Mouse (Mus musculus) embryonic facial prominence, embryonic 12.5 days (tissue): ENCODE results near the gene Sema4a. TPM values are rescaled to one million over a fixed set of nuclear protein-coding genes. Genes with fewer than 3 reads are reported as not detected.

Source experiments
- ATAC-seq: fragments of 200-750 bp; cut with Nextera tagmentation; 2 replicates; pipeline ENCODE4 v1.8.0; 2017; ENCODE audit not compliant: insufficient number of reproducible peaks, insufficient read depth, low FRiP score, low TSS enrichment
- H3K27ac ChIP-seq: fragments of 300-500 bp; sonication (generic); 2 replicates; pipeline ENCODE4 v1.5.1; 2016; ENCODE audit warnings: mild to moderate bottlenecking
- H3K27me3 ChIP-seq: fragments of 300-500 bp; sonication (generic); 2 replicates; pipeline ENCODE4 v1.6.1; 2016; ENCODE audit warnings: mild to moderate bottlenecking, moderate library complexity
- H3K36me3 ChIP-seq: fragments of 300-500 bp; sonication (generic); 2 replicates; pipeline ENCODE4 v1.6.1; 2016; ENCODE audit warnings: mild to moderate bottlenecking
- H3K4me1 ChIP-seq: fragments of 300-500 bp; sonication (generic); 2 replicates; pipeline ENCODE4 v1.6.1; 2016
- H3K4me2 ChIP-seq: fragments of 300-500 bp; sonication (generic); replicated peaks from 2 replicates; pipeline ENCODE4 v1.6.1; 2016; ENCODE audit warnings: mild to moderate bottlenecking, moderate library complexity
- H3K4me3 ChIP-seq: fragments of 300-500 bp; sonication (generic); 2 replicates; pipeline ENCODE4 v1.5.1; 2016; ENCODE audit warnings: mild to moderate bottlenecking
- H3K9ac ChIP-seq: fragments of 300-500 bp; sonication (generic); 2 replicates; pipeline ENCODE4 v1.6.1; 2016; ENCODE audit warnings: mild to moderate bottlenecking, moderate library complexity
- H3K9me3 ChIP-seq: fragments of 300-500 bp; sonication (generic); 2 replicates; pipeline ENCODE4 v1.6.1; 2016; ENCODE audit warnings: mild to moderate bottlenecking, moderate library complexity
- WGBS: fragments of 180-500 bp; shearing (Covaris S2); methylation state at CpG from one replicate; pipeline ENCODE4 v1.1.7; 2016; 5-methylcytosine and 5-hydroxymethylcytosine counted together
- polyA plus RNA-seq: library from polyadenylated mRNA; unstranded; fragments of >200 nt; fragmentation: Nextera tagmentation; extraction: Ambion mirVana; gene quantifications from 2 replicates; pipeline ENCODE4 v1.2.1, GENCODE M21; 2016

Sema4a gene
- polyA plus RNA-seq, 1 experiment from 2014 or later = 9.0 TPM

DNA sequence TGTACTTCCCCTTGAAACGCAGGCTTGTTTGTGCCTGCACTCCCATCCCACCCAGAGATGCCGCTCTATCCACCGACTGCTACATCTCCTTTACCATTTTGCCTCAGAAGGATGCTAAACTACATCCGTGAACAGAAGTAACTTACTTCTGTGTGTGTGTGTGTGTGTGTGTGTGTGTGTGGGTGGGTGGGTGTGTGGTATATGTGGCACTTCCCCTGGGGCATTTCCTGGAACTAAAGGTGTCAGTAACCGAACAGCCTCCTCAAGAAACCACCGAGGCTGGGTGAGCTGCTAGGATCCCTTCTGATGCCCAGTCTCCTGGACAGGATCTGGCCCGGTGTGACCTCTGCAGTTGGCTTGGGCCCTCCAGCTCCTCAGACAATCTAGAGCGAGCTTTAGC, 7.0 kb downstream of the Sema4a start:
- WGBS = 56% methylated on average over 8 of the region's 8 CpGs
- no peak for ATAC-seq
- peaks cover 27% of the 10 kb centered on the region for H3K4me1 ChIP-seq
- no peak overlapping the region for H3K4me3 ChIP-seq
- no peaks in the 10 kb centered on the region for H3K9me3 ChIP-seq
- H3K27me3 ChIP-seq = 0 out of 2 replicates have a peak, but pooled peaks cover 2% of the 10 kb centered on the region
- no peak overlapping the region for H3K4me2 ChIP-seq
- no peak overlapping the region for H3K9ac ChIP-seq
- H3K36me3 ChIP-seq = no peaks in the 10 kb centered on the region
- no peak overlapping the region for H3K27ac ChIP-seq

DNA sequence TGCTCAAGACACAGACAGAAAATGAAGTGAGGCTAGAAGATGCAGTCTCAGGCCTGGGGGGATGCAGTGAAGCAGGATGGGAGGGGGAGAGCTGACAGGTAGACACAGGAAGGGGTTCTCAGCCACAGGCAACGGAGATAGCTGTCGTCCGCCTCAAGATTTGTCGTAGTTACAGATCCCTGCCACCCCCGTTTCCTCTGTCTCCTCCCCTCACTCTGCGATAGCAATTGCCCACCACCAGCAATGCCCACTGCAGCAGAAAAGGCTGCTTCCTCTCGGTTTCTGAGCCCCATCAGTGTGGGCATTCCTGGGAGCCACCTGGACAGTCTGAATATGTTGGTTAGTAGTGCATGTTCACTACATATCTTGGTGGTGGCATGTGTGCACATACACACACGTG, 7.6 kb downstream of the Sema4a start:
- H3K27ac ChIP-seq = no peak overlapping the region
- ATAC-seq = no peak
- peaks cover 24% of the 10 kb centered on the region for H3K4me1 ChIP-seq

DNA sequence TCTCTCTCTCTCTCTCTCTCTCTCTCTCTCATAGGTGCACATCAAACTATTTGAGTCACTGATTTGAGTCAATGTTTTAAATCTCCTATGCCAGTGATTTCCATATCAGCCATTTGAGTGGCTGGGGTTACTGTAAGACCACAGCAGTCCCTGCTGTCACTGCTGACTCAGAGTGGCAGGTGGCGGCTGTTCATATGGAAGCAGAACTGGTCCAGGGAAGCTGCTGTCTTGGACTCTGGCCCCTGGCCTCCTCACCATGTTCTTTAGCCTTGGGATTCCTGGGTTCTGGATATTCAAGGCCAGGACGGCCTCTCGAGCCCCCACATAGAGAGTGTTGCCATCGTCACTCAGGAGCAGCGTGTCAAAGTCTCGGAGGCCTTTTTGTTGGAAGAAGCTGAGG, 8.3 kb downstream of the Sema4a start:
- Histone ChIP-seq H3K27ac (no peak overlapping the region), H3K4me1 (peaks cover 19% of the 10 kb centered on the region), H3K9ac (0 out of 2 replicates have a peak overlapping the region, but pooled peaks have one; percentile 16), H3K4me2 (no peak overlapping the region), H3K9me3 (no peaks in the 10 kb centered on the region), H3K27me3 (no peaks in the 10 kb centered on the region), H3K36me3 (no peaks in the 10 kb centered on the region), H3K4me3 (no peak overlapping the region)
- no peak for ATAC-seq
- 70% methylated on average over 6 of the region's 6 CpGs for WGBS

More for the DNA sequence above, 7.6 kb downstream of the Sema4a start:
- Histone ChIP-seq H3K4me2 (no peak overlapping the region), H3K4me3 (no peak overlapping the region), H3K27me3 (no peaks in the 10 kb centered on the region), H3K9me3 (no peaks in the 10 kb centered on the region), H3K36me3 (no peaks in the 10 kb centered on the region), H3K9ac (no peak overlapping the region)
- WGBS = 47% methylated on average over 8 of the region's 8 CpGs

DNA sequence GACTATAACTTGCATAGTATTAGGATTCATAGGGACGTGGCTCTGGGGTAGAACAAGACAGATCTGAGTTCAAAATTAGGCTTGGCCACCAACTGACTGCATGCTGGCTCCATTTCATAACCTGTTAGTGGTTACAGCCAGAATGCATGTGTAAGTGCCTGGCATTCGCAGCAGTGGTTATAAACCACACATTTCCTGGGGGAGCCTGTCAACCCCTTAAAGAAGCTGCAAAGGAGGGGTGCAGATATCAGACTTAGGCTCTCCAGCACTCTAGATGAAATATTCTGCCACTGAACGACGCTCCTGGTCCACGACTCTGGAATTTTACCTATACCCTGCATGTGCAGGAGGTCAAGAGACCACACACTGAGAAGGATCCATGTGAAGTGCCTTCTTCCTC, 8.7 kb downstream of the Sema4a start:
- Histone ChIP-seq H3K36me3 (no peaks in the 10 kb centered on the region), H3K27me3 (no peaks in the 10 kb centered on the region)

DNA sequence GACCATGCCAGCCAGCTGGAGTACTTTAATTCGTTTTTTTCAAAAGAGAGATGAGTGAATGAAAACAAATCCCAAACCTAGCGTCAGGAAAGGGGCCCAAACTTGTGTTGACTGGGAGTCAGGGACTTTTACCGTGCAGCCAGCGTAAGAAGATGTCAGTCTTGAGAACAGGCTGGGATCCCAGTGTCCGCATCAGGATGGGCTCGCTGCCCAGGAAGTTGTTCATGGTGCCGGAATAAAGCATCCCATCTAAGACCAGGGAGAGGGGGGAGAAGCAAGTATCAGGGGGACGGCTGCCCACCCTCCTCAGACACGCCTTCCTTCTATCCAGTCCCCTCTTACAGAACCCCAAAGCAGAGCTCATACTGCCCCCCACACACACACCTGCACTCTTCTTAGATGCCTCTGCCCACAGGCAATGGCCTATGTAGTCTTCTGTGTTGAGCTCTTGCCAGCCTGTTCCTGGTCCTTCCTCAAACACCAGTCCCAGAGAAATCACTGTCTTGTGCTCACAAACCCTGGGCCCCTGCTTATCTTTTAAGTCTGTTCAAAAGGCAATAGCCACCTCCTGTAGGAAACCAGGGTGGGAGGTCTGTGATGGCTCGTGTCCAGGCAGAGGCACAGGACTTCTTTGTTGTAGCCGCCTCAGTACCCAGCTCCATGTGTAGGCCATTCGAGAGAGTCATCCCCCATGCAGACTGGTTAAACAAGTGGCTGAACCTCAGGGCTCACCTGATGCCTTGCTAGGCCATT, 10.4 kb downstream of the Sema4a start:
- no peaks in the 10 kb centered on the region for H3K27me3 ChIP-seq
- no peak overlapping the region for H3K27ac ChIP-seq
- no peak for ATAC-seq
- H3K9ac ChIP-seq = no peak overlapping the region
- H3K9me3 ChIP-seq = no peaks in the 10 kb centered on the region
- H3K4me2 ChIP-seq = no peak overlapping the region; the same call in 1 of the 2 replicates
- no peaks in the 10 kb centered on the region for H3K36me3 ChIP-seq
- H3K4me3 ChIP-seq = no peak overlapping the region
- WGBS = 74% methylated on average over 12 of the region's 12 CpGs
- peaks cover 17% of the 10 kb centered on the region for H3K4me1 ChIP-seq

More for the DNA sequence above, 8.7 kb downstream of the Sema4a start:
- WGBS = 78% methylated on average over 5 of the region's 5 CpGs
- ATAC-seq = no peak
- no peak overlapping the region for H3K4me3 ChIP-seq
- no peak overlapping the region for H3K27ac ChIP-seq
- no peaks in the 10 kb centered on the region for H3K9me3 ChIP-seq
- peaks cover 19% of the 10 kb centered on the region for H3K4me1 ChIP-seq
- no peak overlapping the region for H3K4me2 ChIP-seq
- H3K9ac ChIP-seq = no peak overlapping the region

DNA sequence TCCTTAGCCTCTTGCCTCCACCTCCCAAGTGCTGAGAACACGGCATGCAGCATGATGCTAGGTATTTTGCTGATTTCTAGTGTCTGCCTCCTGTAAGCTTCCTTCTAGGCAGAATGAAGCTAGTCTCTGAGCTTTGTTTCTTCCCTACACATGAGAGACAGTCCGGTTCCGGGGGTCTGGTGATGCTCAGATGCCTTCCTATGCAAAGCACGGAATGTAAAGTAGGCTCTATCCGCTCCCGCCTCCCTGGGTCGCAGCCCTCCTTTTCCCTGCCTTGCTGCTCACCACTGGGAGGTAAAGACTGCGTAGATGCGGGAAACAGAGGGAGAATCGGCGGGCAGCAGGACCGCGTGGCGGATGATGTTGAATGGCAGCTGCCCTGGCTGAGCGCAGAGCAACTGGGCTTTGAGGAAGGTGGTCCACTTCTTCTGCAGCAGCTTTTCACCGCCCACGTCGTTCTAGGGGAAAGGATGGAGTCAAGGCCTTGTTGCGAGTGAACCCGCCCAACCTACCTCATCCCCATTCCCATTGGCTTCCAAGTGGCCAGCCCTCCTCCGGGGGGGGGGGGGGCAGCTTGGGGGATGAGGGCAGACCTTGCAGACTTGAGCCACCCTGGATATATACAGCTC, 11.5 kb downstream of the Sema4a start:
- WGBS = 3% methylated on average over 21 of the region's 21 CpGs
- no peaks in the 10 kb centered on the region for H3K27me3 ChIP-seq
- 0 out of 2 replicates have a peak overlapping the region, but pooled peaks have one; percentile 67 for H3K27ac ChIP-seq
- H3K36me3 ChIP-seq = no peaks in the 10 kb centered on the region
- peaks cover 12% of the 10 kb centered on the region for H3K4me1 ChIP-seq
- H3K4me3 ChIP-seq = peak overlapping the region; percentile 29
- no peaks in the 10 kb centered on the region for H3K9me3 ChIP-seq
- ATAC-seq = peak; percentile 79
- H3K4me2 ChIP-seq = peak overlapping the region; percentile 50
- H3K9ac ChIP-seq = peak overlapping the region; percentile 54

DNA sequence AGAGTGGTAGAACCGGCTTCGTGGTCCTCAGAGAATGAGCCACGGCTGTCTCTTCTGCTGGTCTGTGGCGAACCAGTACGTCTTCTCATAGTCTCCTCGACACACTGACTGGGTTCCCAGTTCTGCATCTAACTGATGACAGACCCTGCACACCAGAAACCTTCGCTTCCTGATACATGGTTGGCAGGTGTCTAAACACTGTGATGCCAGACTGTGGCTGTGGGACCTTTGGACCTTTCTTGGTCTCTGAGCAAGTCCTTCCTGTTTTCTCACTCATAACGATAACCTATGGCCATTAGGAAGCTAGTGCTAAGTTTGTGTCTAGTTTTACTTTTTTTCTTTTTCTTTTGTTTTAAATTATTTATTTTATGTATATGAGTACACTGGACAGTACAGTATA, 12.5 kb downstream of the Sema4a start:
- WGBS = 84% methylated on average over 8 of the region's 8 CpGs
- Histone ChIP-seq H3K9me3 (no peaks in the 10 kb centered on the region), H3K4me3 (no peak overlapping the region), H3K27ac (no peak overlapping the region), H3K9ac (no peak overlapping the region), H3K27me3 (no peaks in the 10 kb centered on the region), H3K36me3 (no peaks in the 10 kb centered on the region), H3K4me2 (no peak overlapping the region), H3K4me1 (peaks cover 12% of the 10 kb centered on the region)
- no peak for ATAC-seq

DNA sequence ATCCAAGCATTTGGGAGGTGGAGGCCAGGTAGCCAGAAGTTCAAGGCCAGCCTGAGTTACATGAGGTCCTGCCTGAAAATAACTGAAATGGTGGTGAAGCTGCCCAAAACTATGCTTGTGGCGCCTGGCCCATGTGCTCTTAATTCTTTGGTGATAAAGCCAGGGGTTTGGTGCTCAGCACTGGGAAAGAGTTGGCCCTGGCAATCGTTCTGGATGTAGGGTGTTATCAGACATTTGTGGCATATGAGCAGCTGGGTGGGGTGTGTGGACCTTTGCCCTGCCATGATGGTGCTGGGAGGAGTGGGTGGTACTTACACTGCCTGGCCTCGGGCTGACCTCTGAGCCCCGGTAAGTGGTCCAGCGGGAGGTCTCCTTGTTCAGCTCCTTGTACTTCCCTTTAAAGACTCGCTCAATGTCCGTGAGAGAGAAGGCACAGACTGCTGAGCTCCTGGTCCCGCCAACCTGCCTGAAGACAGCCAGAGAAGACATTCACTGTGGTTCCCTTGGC, 13.3 kb downstream of the Sema4a start:
- H3K4me1 ChIP-seq = peaks cover 12% of the 10 kb centered on the region
- WGBS = 52% methylated on average over 8 of the region's 8 CpGs
- H3K9me3 ChIP-seq = no peaks in the 10 kb centered on the region
- ATAC-seq = no peak
- no peak overlapping the region for H3K27ac ChIP-seq
- no peaks in the 10 kb centered on the region for H3K27me3 ChIP-seq
- no peak overlapping the region for H3K4me3 ChIP-seq
- H3K4me2 ChIP-seq = no peak overlapping the region
- H3K9ac ChIP-seq = no peak overlapping the region
- H3K36me3 ChIP-seq = peaks cover 2% of the 10 kb centered on the region; the same call in 1 of the 2 replicates

DNA sequence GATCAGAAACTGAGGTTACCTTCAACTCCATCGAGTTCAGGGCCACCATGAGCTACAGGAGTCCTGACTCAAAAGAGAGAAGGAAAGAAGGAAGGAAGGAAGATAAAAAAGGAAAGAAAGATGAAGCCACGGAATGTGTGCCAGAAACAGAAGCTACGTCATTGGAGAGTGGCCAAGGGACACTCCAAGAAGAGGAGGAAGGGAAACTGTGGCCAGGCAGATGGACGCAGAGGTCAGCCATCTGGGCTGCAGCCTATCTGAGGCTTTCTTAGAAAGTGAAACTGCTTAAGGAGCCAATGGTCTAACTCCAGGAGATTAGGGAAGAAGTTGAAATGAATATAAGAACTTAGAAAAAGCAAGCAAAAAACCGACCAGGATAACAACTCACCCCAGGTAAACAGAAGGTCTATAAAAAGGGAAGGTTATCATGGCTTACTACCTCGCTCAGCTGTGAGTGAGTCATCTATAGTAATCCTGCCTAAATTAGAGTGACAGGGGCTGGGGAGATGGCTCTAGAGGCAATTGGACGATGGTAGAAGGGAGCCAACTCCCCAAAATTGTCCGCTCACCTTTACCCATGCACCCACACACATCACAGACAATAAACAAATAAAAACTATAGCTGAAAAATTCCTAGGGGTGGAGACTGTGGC, 14.4 kb downstream of the Sema4a start:
- no peaks in the 10 kb centered on the region for H3K9me3 ChIP-seq
- peaks cover 12% of the 10 kb centered on the region for H3K4me1 ChIP-seq
- H3K27me3 ChIP-seq = no peaks in the 10 kb centered on the region
- ATAC-seq = no peak
- no peak overlapping the region for H3K4me3 ChIP-seq
- 72% methylated on average over 8 of the region's 8 CpGs for WGBS
- H3K36me3 ChIP-seq = peaks cover 5% of the 10 kb centered on the region; the same call in 1 of the 2 replicates
- H3K27ac ChIP-seq = no peak overlapping the region
- H3K9ac ChIP-seq = no peak overlapping the region
- no peak overlapping the region for H3K4me2 ChIP-seq

DNA sequence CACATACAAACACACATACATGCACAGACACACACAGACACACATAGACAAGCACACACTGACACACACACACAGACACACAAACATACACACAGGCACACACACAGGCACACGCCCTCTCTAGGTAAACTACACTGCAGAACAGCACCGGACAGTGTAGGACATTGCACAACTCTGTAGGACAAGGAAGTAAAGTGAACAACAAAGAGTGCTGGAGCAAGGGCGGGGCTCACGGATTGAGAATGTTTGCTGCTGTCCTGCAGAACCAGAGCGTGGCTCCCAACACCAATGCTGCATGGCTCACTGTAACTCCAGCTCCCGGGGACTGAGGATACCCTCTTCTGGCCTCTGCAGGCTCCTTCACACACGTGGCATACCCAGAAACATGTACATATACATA, 18.1 kb downstream of the Sema4a start:
- Histone ChIP-seq H3K9me3 (no peaks in the 10 kb centered on the region), H3K4me1 (peaks cover 6% of the 10 kb centered on the region; the same call in 1 of the 2 replicates), H3K27me3 (peaks cover 4% of the 10 kb centered on the region; the same call in 1 of the 2 replicates), H3K9ac (no peak overlapping the region), H3K4me2 (no peak overlapping the region), H3K36me3 (peaks cover 5% of the 10 kb centered on the region; the same call in 1 of the 2 replicates), H3K4me3 (no peak overlapping the region), H3K27ac (no peak overlapping the region)
- ATAC-seq = no peak
- 80% methylated on average over 7 of the region's 7 CpGs for WGBS

DNA sequence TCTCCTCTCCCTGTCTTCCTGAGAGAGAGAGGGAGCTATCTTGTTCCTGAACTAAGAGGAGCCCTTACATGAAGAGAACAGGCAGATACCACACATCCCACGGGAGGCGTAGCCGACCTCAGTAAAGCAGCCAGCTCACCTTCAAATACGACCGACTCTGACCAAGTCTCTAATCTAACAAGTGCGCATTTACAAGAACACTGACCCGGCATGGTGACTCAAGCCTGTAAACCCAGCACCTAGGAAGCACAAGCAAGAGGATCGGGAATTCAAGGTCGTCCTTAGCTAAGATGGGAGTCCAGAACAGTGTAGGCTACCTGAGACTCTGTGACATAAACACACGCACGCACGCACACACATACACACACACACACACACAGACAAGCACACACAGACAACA, 18.5 kb downstream of the Sema4a start:
- 83% methylated on average over 12 of the region's 12 CpGs for WGBS
- Histone ChIP-seq H3K4me3 (no peak overlapping the region), H3K9ac (no peak overlapping the region), H3K4me2 (no peak overlapping the region), H3K36me3 (peaks cover 5% of the 10 kb centered on the region; the same call in 1 of the 2 replicates), H3K9me3 (no peaks in the 10 kb centered on the region), H3K4me1 (peaks cover 10% of the 10 kb centered on the region), H3K27ac (no peak overlapping the region), H3K27me3 (peaks cover 4% of the 10 kb centered on the region; the same call in 1 of the 2 replicates)
- ATAC-seq = no peak
